Mouse (Mus musculus) bone marrow, adult 2 months (tissue): ENCODE results near the gene Nes.

Experiments
- CTCF ChIP-seq: fragments of 200-500 bp; IDR thresholded peaks from 2 replicates; pipeline ENCODE4 v1.5.1; 2011; ENCODE audit warnings: low read length, control low read depth; ENCODE audit not compliant: control insufficient read depth, insufficient read depth
- POLR2A ChIP-seq: fragments of 200-500 bp; IDR thresholded peaks from 2 replicates; pipeline ENCODE4 v1.6.1; 2011; ENCODE audit warnings: low read depth, mild to moderate bottlenecking, control low read depth, low read length, borderline replicate concordance; ENCODE audit not compliant: control insufficient read depth

GRCm38 (mm10) chr3:87948378-87949265 is 22.3 kb upstream of the Nes start, which contains the start of gene Crabp2:
- TF ChIP-seq POLR2A (no peak), CTCF (no peak)
